18 mouse cellular contexts compared by ENCODE assay signal in genomic region chr16:86159021-86159815, GRCm38 (mm10).
DNase-seq lines count a peak whose midpoint lies in the region; ATAC-seq and TF ChIP-seq lines count a peak whose summit lies in the region.
"Had no signal": no experiment of that assay in that cellular context is flagged by ENCODE, and none has a peak within 500 bp of the region (broad histone marks: within the 10 kb centered on the region; RNA-seq: fewer than 3 reads in every experiment).

No protein-coding gene starts in this region.

- H3K9ac ChIP-seq in kidney, postnatal 0 days (ENCODE audit: low read depth, low read length): no peak overlapping the region
- H3K9ac ChIP-seq: limb, embryonic 15.5 days; midbrain, embryonic 15.5 days had no signal

- no peak overlapping the region for H3K27ac ChIP-seq in kidney, postnatal 0 days
- H3K27ac ChIP-seq: forebrain, embryonic 10.5 days; limb, embryonic 15.5 days; midbrain, embryonic 15.5 days had no signal

- intact Hi-C loops in heart, postnatal 25 days (cut with DNase I): no loop called here

- peak; percentile 18 for DNase-seq in kidney, postnatal 0 days (ENCODE audit: low spot score)
- DNase-seq in kidney, adult 11 months: no peak
- DNase-seq in 416B (ENCODE audit: low read depth): peak; percentile 1
- DNase-seq in fibroblast of lung, adult 2 months (ENCODE audit: low read depth): peak; percentile 62
- peak; percentile 29 for DNase-seq in heart, postnatal 25 days (ENCODE audit: low spot score)
- DNase-seq in right cerebral cortex, postnatal 14 days: no peak
- no peak for DNase-seq in thymus, postnatal 25 days
- DNase-seq: adrenal gland, postnatal 10 days; cerebellum, adult 11-12 months; kidney, adult 18-20 months; kidney, postnatal 25 days; lung, postnatal 10 days had no signal

- no peaks in the 10 kb centered on the region for H3K4me1 ChIP-seq in kidney, postnatal 0 days (replicated peaks; ENCODE audit: insufficient read depth, low read length)
- H3K4me1 ChIP-seq: forebrain, embryonic 10.5 days; limb, embryonic 15.5 days; megakaryocyte, embryonic 14.5 days; midbrain, embryonic 15.5 days had no signal

- H3K4me2 ChIP-seq in kidney, postnatal 0 days (ENCODE audit: low read length): no peak overlapping the region
- H3K4me2 ChIP-seq: limb, embryonic 15.5 days; midbrain, embryonic 15.5 days had no signal

- H3K27me3 ChIP-seq in kidney, postnatal 0 days (ENCODE audit: insufficient read depth, low read length): no peaks in the 10 kb centered on the region
- H3K27me3 ChIP-seq: CH12.LX; limb, embryonic 15.5 days; megakaryocyte, embryonic 14.5 days; midbrain, embryonic 15.5 days had no signal

- H3K9me3 ChIP-seq in kidney, postnatal 0 days (replicated peaks; ENCODE audit: low read length): no peaks in the 10 kb centered on the region
- H3K9me3 ChIP-seq: forebrain, embryonic 10.5 days; limb, embryonic 15.5 days; midbrain, embryonic 15.5 days had no signal

- WGBS in kidney, postnatal 0 days: 68% methylated on average over 4 of the region's 4 CpGs

- no peak for ATAC-seq in kidney, postnatal 0 days (replicated peaks; ENCODE audit: low FRiP score, low read depth)
- ATAC-seq: hindbrain, embryonic 16.5 days; midbrain, embryonic 15.5 days had no signal

- no peak overlapping the region for H3K4me3 ChIP-seq in kidney, postnatal 0 days (replicated peaks; ENCODE audit: low read depth, low read length)
- H3K4me3 ChIP-seq: forebrain, embryonic 10.5 days; limb, embryonic 15.5 days; megakaryocyte, embryonic 14.5 days; midbrain, embryonic 15.5 days had no signal

- TF ChIP-seq CTCF in kidney, postnatal 0 days (IDR thresholded peaks at IDR 0.05; ENCODE audit: low read depth): no peak

- no peaks in the 10 kb centered on the region for H3K36me3 ChIP-seq in kidney, postnatal 0 days (ENCODE audit: insufficient read depth, low read length)
- H3K36me3 ChIP-seq: forebrain, embryonic 10.5 days; limb, embryonic 15.5 days; midbrain, embryonic 15.5 days had no signal

Comparison
In these comparisons a context has a peak if more than half of its experiments do, and no peak if none do; other contexts are left out.
1. DNase-seq: peak in kidney, postnatal 0 days (single experiment), 416B (single experiment), fibroblast of lung, adult 2 months (single experiment) and heart, postnatal 25 days (single experiment); none in kidney, adult 11 months (single experiment), right cerebral cortex, postnatal 14 days (single experiment) and thymus, postnatal 25 days (single experiment).